Mouse (Mus musculus): ENCODE data around the gene Plekhh3.
"Not testable (repeated sequence)": the region's sequence is repeated elsewhere in the genome, so short reads cannot be mapped to it uniquely, and the experiment has no call there.

- TF ChIP-seq ZNF384 (IDR thresholded peaks at IDR 0.05; ENCODE audit: low read depth, low read length); ZC3H11A (IDR thresholded peaks at IDR 0.05; ENCODE audit: borderline replicate concordance, low read depth, low read length); MAFK (IDR thresholded peaks at IDR 0.05; ENCODE audit: insufficient read depth, low read depth, low read length): not testable (repeated sequence)
These were observed 46.7 kb downstream of the Plekhh3 start for GRCm38 (mm10) chr11:101124494-101124893.

All from ES-E14 (cell line).